Mouse (Mus musculus) spleen, embryonic (tissue): Measurements from ENCODE around the gene Mob3b.
"Not testable (repeated sequence)": the region's sequence is repeated elsewhere in the genome, so short reads cannot be mapped to it uniquely, and the experiment has no call there.

Experiments
- CTCF ChIA-PET: fragments of 350-600 bp; sonication (Branson Sonifier 250); formaldehyde crosslinking; loops from one replicate; lab custom pipeline; 2022; lab: Charles Lee

The Mob3b gene

GRCm38 (mm10) chr4:34976331-34976778 lies 180.9 kb downstream of the Mob3b start:
- CTCF ChIA-PET = no interaction called here

GRCm38 (mm10) chr4:34974795-34975194 lies 182.5 kb downstream of the Mob3b start:
- CTCF ChIA-PET = no interaction called here

- CTCF ChIA-PET = no interaction called here
Observed at GRCm38 (mm10) chr4:34967541-34967940, 189.7 kb downstream of the Mob3b start.

GRCm38 (mm10) chr4:34966336-34966957 lies 190.8 kb downstream of the Mob3b start:
- CTCF ChIA-PET = no interaction called here

- CTCF ChIA-PET = no interaction called here
Observed at GRCm38 (mm10) chr4:34964906-34965305, 192.4 kb downstream of the Mob3b start.

GRCm38 (mm10) chr4:34963999-34964398 lies 193.3 kb downstream of the Mob3b start:
- CTCF ChIA-PET = no interaction called here

- CTCF ChIA-PET = no interaction called here
Observed at GRCm38 (mm10) chr4:34960781-34961560, 196.3 kb downstream of the Mob3b start.

GRCm38 (mm10) chr4:34959477-34959876 lies 197.8 kb downstream of the Mob3b start:
- CTCF ChIA-PET = no interaction called here

- CTCF ChIA-PET = interaction anchor here (0.6 kb wide), 1 partner anchor 61 kb away, joined by 13 read pairs; no protein-coding TSS in a partner anchor
Observed at GRCm38 (mm10) chr4:34958155-34959028, 198.9 kb downstream of the Mob3b start.

- CTCF ChIA-PET = no interaction called here
Observed at GRCm38 (mm10) chr4:34953716-34954115, 203.6 kb downstream of the Mob3b start.

- CTCF ChIA-PET = no interaction called here
Observed at GRCm38 (mm10) chr4:34947181-34947580, 210.1 kb downstream of the Mob3b start.

- CTCF ChIA-PET = no interaction called here
Observed at GRCm38 (mm10) chr4:34941046-34941445, 216.2 kb downstream of the Mob3b start.

- CTCF ChIA-PET = not testable (repeated sequence)
Observed at GRCm38 (mm10) chr4:34928386-34928785, 228.9 kb downstream of the Mob3b start.

GRCm38 (mm10) chr4:34922177-34922870 lies 235.0 kb downstream of the Mob3b start:
- CTCF ChIA-PET = interaction anchor here (0.7 kb wide), 4 partner anchors 14 to 1580 kb away, joined by 3 to 17 read pairs (median 10); no protein-coding TSS in a partner anchor

- CTCF ChIA-PET = no interaction called here
Observed at GRCm38 (mm10) chr4:34917400-34917799, 239.9 kb downstream of the Mob3b start.

- CTCF ChIA-PET = no interaction called here
Observed at GRCm38 (mm10) chr4:34912171-34912570, 245.1 kb downstream of the Mob3b start.

- CTCF ChIA-PET = no interaction called here
Observed at GRCm38 (mm10) chr4:34911401-34911800, 245.9 kb downstream of the Mob3b start.

GRCm38 (mm10) chr4:34908127-34908526 lies 249.2 kb downstream of the Mob3b start:
- CTCF ChIA-PET = interaction anchor here (0.6 kb wide), 1 partner anchor 14 kb away, joined by 9 read pairs; no protein-coding TSS in a partner anchor

GRCm38 (mm10) chr4:34907026-34907425 lies 250.3 kb downstream of the Mob3b start:
- CTCF ChIA-PET = no interaction called here

- CTCF ChIA-PET = interaction anchor here (0.6 kb wide), 1 partner anchor 1470 kb away, joined by 3 read pairs; no protein-coding TSS in a partner anchor
Observed at GRCm38 (mm10) chr4:34906151-34906550, 251.1 kb downstream of the Mob3b start.

GRCm38 (mm10) chr4:34905396-34905795 lies 251.9 kb downstream of the Mob3b start:
- CTCF ChIA-PET = interaction anchor here (0.5 kb wide), 1 partner anchor 286 kb away, joined by 7 read pairs; no protein-coding TSS in a partner anchor
